35 mouse cellular contexts compared by ENCODE assay signal in the genomic region with DNA sequence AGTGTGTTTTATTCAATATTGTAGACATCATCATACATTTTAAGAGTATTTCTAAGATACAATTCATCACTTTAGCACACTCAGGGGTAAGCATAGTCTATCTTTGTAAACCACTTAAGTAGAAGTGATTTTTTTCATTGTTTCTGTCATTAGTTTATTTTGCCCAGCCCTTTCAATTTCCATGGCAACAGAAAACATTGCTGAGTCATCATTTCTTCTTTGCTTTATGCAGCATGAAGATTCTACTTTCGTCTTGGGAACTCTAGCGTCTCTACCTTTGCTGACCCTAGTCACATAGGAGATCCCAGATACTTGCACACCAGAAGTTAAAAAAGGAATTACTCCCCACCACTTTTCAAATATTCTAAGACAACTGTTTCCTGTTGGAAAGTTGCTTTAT.
"Had no signal": no experiment of that assay in that cellular context is flagged by ENCODE, and none has a peak within 500 bp of the region (broad histone marks: within the 10 kb centered on the region; RNA-seq: fewer than 3 reads in every experiment).

No protein-coding gene starts in this region.

- H3K36me3 ChIP-seq: heart, embryonic 10.5 days; heart, embryonic 12.5 days; heart, embryonic 13.5 days; heart, embryonic 15.5 days; hindbrain, embryonic 10.5 days; hindbrain, embryonic 12.5 days; hindbrain, embryonic 13.5 days; hindbrain, embryonic 15.5 days; intestine, embryonic 15.5 days; kidney, embryonic 15.5 days had no signal

- H3K9me3 ChIP-seq: heart, embryonic 10.5 days; heart, embryonic 12.5 days; heart, embryonic 13.5 days; heart, embryonic 15.5 days; hindbrain, embryonic 10.5 days; hindbrain, embryonic 12.5 days; hindbrain, embryonic 13.5 days; hindbrain, embryonic 15.5 days; intestine, embryonic 15.5 days; kidney, embryonic 15.5 days had no signal

- H3K4me3 ChIP-seq: heart, embryonic 10.5 days; heart, embryonic 12.5 days; heart, embryonic 13.5 days; heart, embryonic 15.5 days; hindbrain, embryonic 10.5 days; hindbrain, embryonic 12.5 days; hindbrain, embryonic 13.5 days; hindbrain, embryonic 15.5 days; intestine, embryonic 15.5 days; kidney, embryonic 15.5 days; layer of hippocampus, adult 2 months; left cerebral cortex, adult 2 months had no signal

- H3K27me3 ChIP-seq: heart, embryonic 12.5 days; heart, embryonic 13.5 days; heart, embryonic 15.5 days; hindbrain, embryonic 12.5 days; hindbrain, embryonic 13.5 days; hindbrain, embryonic 15.5 days; intestine, embryonic 15.5 days; kidney, embryonic 15.5 days had no signal

- ATAC-seq: hindbrain, embryonic 16.5 days; hindbrain, postnatal 0 days; inflammation-experienced regulatory T-cells, adult 6 months; intestine, embryonic 15.5 days; intestine, postnatal 0 days had no signal

- H3K4me2 ChIP-seq: heart, embryonic 11.5 days; heart, embryonic 12.5 days; heart, embryonic 13.5 days; heart, embryonic 15.5 days; hindbrain, embryonic 12.5 days; hindbrain, embryonic 13.5 days; hindbrain, embryonic 14.5 days; hindbrain, embryonic 15.5 days; intestine, embryonic 15.5 days; kidney, embryonic 15.5 days had no signal

- DNase-seq: heart, postnatal 10 days; heart, postnatal 14 days; heart, postnatal 36 days; heart, postnatal 4 days; kidney, adult 11 months; kidney, adult 18-20 months; kidney, adult 2 months; kidney, adult 8-10 months; kidney, adult 9 months; kidney, postnatal 10 days; kidney, postnatal 14 days; kidney, postnatal 25 days; kidney, postnatal 36 days; kidney, postnatal 4 days; layer of hippocampus, adult 9-11 months; layer of hippocampus, postnatal 36 days had no signal

- H3K4me1 ChIP-seq: heart, embryonic 10.5 days; heart, embryonic 12.5 days; heart, embryonic 13.5 days; heart, embryonic 15.5 days; hindbrain, embryonic 10.5 days; hindbrain, embryonic 12.5 days; hindbrain, embryonic 13.5 days; hindbrain, embryonic 15.5 days; intestine, embryonic 15.5 days; kidney, embryonic 15.5 days had no signal

- H3K27ac ChIP-seq: heart, embryonic 10.5 days; heart, embryonic 13.5 days; heart, embryonic 15.5 days; hindbrain, embryonic 10.5 days; hindbrain, embryonic 12.5 days; hindbrain, embryonic 13.5 days; hindbrain, embryonic 14.5 days; hindbrain, embryonic 15.5 days; hindbrain, postnatal 0 days; intestine, embryonic 15.5 days; kidney, embryonic 15.5 days; kidney, postnatal 0 days; layer of hippocampus, adult 2 months; left cerebral cortex, adult 2 months had no signal

- H3K9ac ChIP-seq: heart, embryonic 12.5 days; heart, embryonic 13.5 days; heart, embryonic 15.5 days; hindbrain, embryonic 12.5 days; hindbrain, embryonic 13.5 days; hindbrain, embryonic 14.5 days; hindbrain, embryonic 15.5 days; intestine, embryonic 15.5 days; kidney, embryonic 15.5 days had no signal
